Mouse (Mus musculus) liver, embryonic 14.5 days (tissue): ENCODE results near the gene Deaf1. TPM values are rescaled to one million over a fixed set of nuclear protein-coding genes. Genes with fewer than 3 reads are reported as not detected.
"Not testable (repeated sequence)": the region's sequence is repeated elsewhere in the genome, so short reads cannot be mapped to it uniquely, and the experiment has no call there.

ENCODE experiments used
- ATAC-seq: fragments of 200-750 bp; cut with Nextera tagmentation; 2 replicates; pipeline ENCODE4 v1.8.0; 2017; ENCODE audit warnings: moderate number of reproducible peaks, mild to moderate bottlenecking, moderate library complexity; ENCODE audit not compliant: insufficient read depth
- DNase-seq, 3 experiments: peaks; one replicate each; pipeline ENCODE4 v3.0.0-alpha.2; 2012 to 2013; ENCODE audit warnings: low read depth in 3 of 3, low spot score in 3 of 3
- H3K27ac ChIP-seq: fragments of 300-500 bp; sonication (generic); 2 replicates; pipeline ENCODE4 v1.5.1; 2014; ENCODE audit warnings: moderate library complexity, mild to moderate bottlenecking, control low read depth, inconsistent platforms
- H3K27me3 ChIP-seq: fragments of 300-500 bp; sonication (generic); 2 replicates; pipeline ENCODE4 v1.6.1; 2014; ENCODE audit warnings: mild to moderate bottlenecking, low read length, moderate library complexity; ENCODE audit not compliant: control insufficient read depth, insufficient read depth
- H3K36me3 ChIP-seq: fragments of 300-500 bp; sonication (generic); replicated peaks from 2 replicates; pipeline ENCODE4 v1.6.1; 2014; ENCODE audit warnings: low read depth; ENCODE audit not compliant: control insufficient read depth, insufficient read depth
- H3K4me1 ChIP-seq, 2 experiments: fragments of 200-500 bp in 1 of 2; fragments of 300-500 bp in 1 of 2; sonication (generic) in 1 of 2; replicated peaks; 2 replicates each; pipeline ENCODE4 v1.6.1; 2012 to 2014; ENCODE audit warnings: antibody characterized with exemption in 1 of 2, inconsistent platforms in 1 of 2, low read length in 1 of 2; ENCODE audit not compliant: control insufficient read depth in 2 of 2, insufficient read depth in 2 of 2
- H3K4me2 ChIP-seq: fragments of 300-500 bp; sonication (generic); 2 replicates; pipeline ENCODE4 v1.6.1; 2014; ENCODE audit warnings: low read depth, mild to moderate bottlenecking, control low read depth, moderate library complexity
- H3K4me3 ChIP-seq, 2 experiments: fragments of 200-500 bp in 1 of 2; fragments of 300-500 bp in 1 of 2; sonication (generic) in 1 of 2; 2 replicates each; pipeline ENCODE4 v1.5.1; 2012 to 2014; ENCODE audit warnings: low read depth in 2 of 2, low read length in 2 of 2, mild to moderate bottlenecking in 2 of 2, control low read depth in 1 of 2, inconsistent platforms in 1 of 2, moderate library complexity in 1 of 2; ENCODE audit not compliant: insufficient read depth in 1 of 2
- H3K9ac ChIP-seq: fragments of 300-500 bp; sonication (generic); replicated peaks from 2 replicates; pipeline ENCODE4 v1.6.1; 2014; ENCODE audit warnings: mild to moderate bottlenecking, control low read depth, moderate library complexity
- H3K9me3 ChIP-seq: fragments of 300-500 bp; sonication (generic); 2 replicates; pipeline ENCODE4 v1.6.1; 2016; ENCODE audit warnings: low read length, mixed read lengths; ENCODE audit not compliant: control insufficient read depth
- CTCF ChIP-seq: IDR thresholded peaks from 2 replicates; pipeline ENCODE4 v1.5.1; 2016; ENCODE audit warnings: antibody characterized with exemption, low read depth, control low read depth
- EP300 ChIP-seq: IDR thresholded peaks from 2 replicates; pipeline ENCODE4 v1.6.1; 2016; ENCODE audit warnings: antibody characterized with exemption, low read depth
- WGBS: fragments of 180-500 bp; shearing (Covaris S2); extraction: QIAGEN DNeasy Blood & Tissue Kit; methylation state at CpG from one replicate; pipeline ENCODE4 v1.1.7; 2014; ENCODE audit not compliant: insufficient replicate concordance; 5-methylcytosine and 5-hydroxymethylcytosine counted together
- polyA plus RNA-seq, 2 experiments: library from polyadenylated mRNA; depleted of rRNA in 1 of 2; stranded (reverse) in 1 of 2; unstranded in 1 of 2; fragments of >200 nt; fragmentation: Nextera tagmentation in 1 of 2; extraction: Ambion mirVana in 1 of 2; gene quantifications; 2 replicates each; pipeline versions ENCODE4 v1.2.1 to v1.2.3; 2012 to 2014

Deaf1 gene
- polyA plus RNA-seq, 2 experiments, result 7.8 to 11.1 TPM

DNA sequence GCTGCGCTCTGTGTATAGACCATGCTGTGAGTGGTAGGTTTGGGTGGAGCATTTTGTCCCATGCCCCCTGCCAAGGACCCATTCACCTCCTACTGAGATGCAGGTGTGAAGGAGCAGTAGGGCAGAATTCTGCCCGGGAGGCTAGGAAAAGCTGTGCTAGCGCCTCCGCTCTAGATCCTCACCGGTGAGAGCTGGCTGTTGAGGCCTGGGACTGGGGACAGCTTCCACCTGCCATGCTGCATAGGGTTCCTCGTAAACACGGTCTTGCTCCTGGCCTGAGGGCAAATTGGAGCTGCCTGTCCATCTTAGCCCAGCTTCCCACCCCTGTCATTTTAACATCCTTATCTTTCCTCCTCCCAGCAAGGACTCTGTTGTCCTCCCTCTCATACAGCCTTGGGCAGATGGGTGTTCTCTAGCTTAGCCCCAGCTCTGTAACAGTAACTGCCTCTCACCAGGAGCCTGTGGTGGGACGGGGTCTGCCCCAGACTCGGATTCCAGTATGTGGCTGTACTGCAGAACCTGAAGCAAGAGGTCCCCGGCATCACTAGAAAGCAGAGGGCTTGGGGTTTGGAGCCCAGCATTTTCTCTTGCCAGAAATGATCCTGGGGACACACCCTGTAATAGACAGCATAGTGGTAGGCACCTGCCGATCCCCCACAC lies 63.3 kb downstream of the Deaf1 start:
- Histone ChIP-seq H3K27ac (no peak overlapping the region), H3K4me2 (peak overlapping the region; percentile 74; the same call in 1 of the 2 replicates), H3K9ac (no peak overlapping the region), H3K9me3 (no peaks in the 10 kb centered on the region), H3K27me3 (no peaks in the 10 kb centered on the region), H3K4me1 (peaks cover 13 to 17% of the 10 kb centered on the region in 2 experiments), H3K36me3 (peaks cover 46% of the 10 kb centered on the region), H3K4me3 (no peak overlapping the region)
- no peak for TF ChIP-seq EP300
- ATAC-seq (no peak), DNase-seq (no peak)
- 71% methylated on average over 11 of the region's 11 CpGs for WGBS

DNA sequence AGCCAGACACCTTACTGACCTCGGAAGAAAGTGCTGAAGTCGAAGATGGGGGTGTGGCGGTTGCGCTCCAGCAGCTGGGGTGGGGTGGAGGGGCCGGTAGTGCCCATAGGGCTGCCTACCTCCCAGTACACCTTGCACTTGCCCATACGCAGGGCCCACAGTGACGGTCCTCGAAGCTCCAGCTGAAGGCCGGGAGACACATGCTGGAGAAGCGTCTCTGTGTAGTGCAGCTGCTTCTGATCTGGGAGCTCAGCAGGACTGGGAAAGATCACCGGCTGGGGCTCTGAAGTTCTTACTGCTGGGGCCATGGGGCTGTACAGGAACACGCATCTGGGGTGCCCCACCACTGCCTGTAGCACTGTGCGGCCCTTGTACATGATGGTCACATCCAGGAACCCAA lies 63.9 kb downstream of the Deaf1 start:
- no peak for ATAC-seq
- WGBS, result 85% methylated on average over 13 of the region's 13 CpGs
- no peak for DNase-seq
- Histone ChIP-seq H3K9ac (no peak overlapping the region), H3K4me1 (peaks cover 13 to 17% of the 10 kb centered on the region in 2 experiments), H3K27ac (no peak overlapping the region), H3K27me3 (no peaks in the 10 kb centered on the region), H3K9me3 (no peaks in the 10 kb centered on the region), H3K36me3 (peaks cover 51% of the 10 kb centered on the region), H3K4me3 (no peak overlapping the region), H3K4me2 (no peak overlapping the region)
- TF ChIP-seq EP300 (no peak), CTCF (no peak)

DNA sequence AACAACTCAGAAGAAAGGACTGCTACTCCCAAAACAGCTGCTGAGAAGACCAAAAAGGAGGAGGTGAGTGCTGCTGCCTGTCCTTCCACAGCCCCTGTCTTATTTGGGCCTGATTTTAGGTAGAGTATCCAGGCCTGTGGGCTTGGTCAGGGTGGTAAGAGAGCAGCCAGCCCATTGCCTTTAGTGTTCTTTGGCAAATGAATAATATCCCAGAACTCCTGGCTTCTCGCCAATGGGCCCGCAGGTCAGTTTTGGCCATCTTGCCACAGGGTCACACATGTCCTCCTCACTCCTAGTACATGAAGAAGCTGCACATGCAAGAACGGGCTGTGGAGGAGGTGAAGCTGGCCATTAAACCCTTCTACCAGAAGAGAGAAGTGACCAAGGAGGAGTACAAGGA lies 66.0 kb downstream of the Deaf1 start:
- TF ChIP-seq EP300, result no peak
- no peak for TF ChIP-seq CTCF
- Histone ChIP-seq H3K4me3 (no peak overlapping the region), H3K4me2 (no peak overlapping the region), H3K27ac (no peak overlapping the region), H3K9me3 (no peaks in the 10 kb centered on the region), H3K4me1 (peaks cover 10 to 14% of the 10 kb centered on the region in 2 experiments), H3K27me3 (no peaks in the 10 kb centered on the region), H3K9ac (no peak overlapping the region), H3K36me3 (peaks cover 68% of the 10 kb centered on the region)
- 91% methylated on average over 3 of the region's 3 CpGs for WGBS
- DNase-seq (no peak), ATAC-seq (no peak)

DNA sequence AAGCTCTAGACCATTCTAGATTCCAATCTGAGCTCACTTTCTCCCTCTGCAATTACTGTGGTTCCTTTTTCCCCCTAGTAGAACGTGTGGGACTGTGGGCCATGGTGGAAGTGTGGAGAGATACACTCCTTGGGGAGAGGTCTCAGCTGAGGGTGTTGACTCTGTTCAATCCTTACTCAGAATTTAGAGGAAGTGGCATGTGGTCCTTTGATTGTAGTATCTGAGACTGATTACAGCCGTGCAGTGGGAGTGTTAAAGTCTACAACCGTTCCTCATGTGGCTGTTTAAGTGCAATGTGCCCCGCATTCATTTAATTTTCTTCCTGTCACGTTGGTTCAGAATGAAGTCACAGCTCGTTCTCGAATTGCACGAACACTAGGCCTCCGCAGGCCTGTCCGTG lies 71.3 kb downstream of the Deaf1 start:
- H3K27me3 ChIP-seq, result no peaks in the 10 kb centered on the region
- no peak for TF ChIP-seq EP300
- TF ChIP-seq CTCF, result no peak
- H3K27ac ChIP-seq, result no peak overlapping the region
- no peak overlapping the region for H3K4me2 ChIP-seq
- peaks cover 88% of the 10 kb centered on the region for H3K36me3 ChIP-seq
- ATAC-seq, result no peak
- DNase-seq, result no peak
- no peaks in the 10 kb centered on the region for H3K4me1 ChIP-seq
- H3K9ac ChIP-seq, result no peak overlapping the region
- H3K9me3 ChIP-seq, result no peaks in the 10 kb centered on the region
- no peak overlapping the region for H3K4me3 ChIP-seq
- 78% methylated on average over 10 of the region's 10 CpGs for WGBS

DNA sequence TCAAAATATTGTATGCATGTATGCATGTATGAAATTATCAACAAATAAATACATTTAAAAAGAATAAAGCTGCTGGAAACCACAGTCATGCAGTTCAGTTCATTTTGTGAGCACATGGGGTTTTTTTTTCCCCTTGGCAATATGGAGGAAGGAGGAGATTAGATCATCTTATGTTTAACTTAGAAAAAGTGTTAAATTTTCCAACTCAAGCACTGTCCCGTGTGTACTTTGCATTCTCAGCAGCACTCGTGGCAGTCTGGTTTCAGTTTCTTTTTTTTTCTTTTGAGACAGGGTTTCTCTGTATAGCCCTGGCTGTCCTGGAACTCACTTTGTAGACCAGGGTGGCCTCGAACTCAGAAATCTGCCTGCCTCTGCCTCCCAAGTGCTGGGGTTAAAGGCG lies 77.0 kb downstream of the Deaf1 start:
- not testable (repeated sequence) for H3K27ac ChIP-seq, H3K4me2 ChIP-seq, H3K4me3 ChIP-seq, H3K4me1 ChIP-seq, ATAC-seq, DNase-seq, H3K9ac ChIP-seq, H3K9me3 ChIP-seq, H3K27me3 ChIP-seq
- peaks cover 76% of the 10 kb centered on the region for H3K36me3 ChIP-seq
- WGBS, result 86% methylated on average over 4 of the region's 4 CpGs

Other genes with a start within 250 kb of the Deaf1 start
- 0.33 and 0.51 TPM in 2 replicates for gene Pkp3, start 249.5 kb downstream of the Deaf1 start, polyA plus RNA-seq (2012; rRNA removed)
- gene Pkp3, start 249.5 kb downstream of the Deaf1 start, polyA plus RNA-seq (2014; fragmentation: Nextera tagmentation; extraction: Ambion mirVana), result 0.36 and 0.80 TPM in 2 replicates
- 9.8 and 10.8 TPM in 2 replicates for gene Sigirr, start 227.1 kb downstream of the Deaf1 start, polyA plus RNA-seq (2012; rRNA removed)
- gene Sigirr, start 227.1 kb downstream of the Deaf1 start, polyA plus RNA-seq (2014; fragmentation: Nextera tagmentation; extraction: Ambion mirVana), result 16.0 and 18.4 TPM in 2 replicates
- 0.30 and 0.53 TPM in 2 replicates for gene Ano9, start 209.9 kb downstream of the Deaf1 start, polyA plus RNA-seq (2012; rRNA removed)
- 0.24 and 0.27 TPM in 2 replicates for gene Ano9, start 209.9 kb downstream of the Deaf1 start, polyA plus RNA-seq (2014; fragmentation: Nextera tagmentation; extraction: Ambion mirVana)
- gene Ptdss2, start 205.3 kb downstream of the Deaf1 start, polyA plus RNA-seq (2012; rRNA removed), result 72.2 and 72.8 TPM in 2 replicates
- gene Ptdss2, start 205.3 kb downstream of the Deaf1 start, polyA plus RNA-seq (2014; fragmentation: Nextera tagmentation; extraction: Ambion mirVana), result 111 and 130 TPM in 2 replicates
- 26.5 and 29.1 TPM in 2 replicates for gene Rnh1, start 154.8 kb downstream of the Deaf1 start, polyA plus RNA-seq (2012; rRNA removed)
- 54.6 and 59.7 TPM in 2 replicates for gene Rnh1, start 154.8 kb downstream of the Deaf1 start, polyA plus RNA-seq (2014; fragmentation: Nextera tagmentation; extraction: Ambion mirVana)
- 50.8 and 66.8 TPM in 2 replicates for gene Hras, start 133.7 kb downstream of the Deaf1 start, polyA plus RNA-seq (2012; rRNA removed)
- gene Hras, start 133.7 kb downstream of the Deaf1 start, polyA plus RNA-seq (2014; fragmentation: Nextera tagmentation; extraction: Ambion mirVana), result 84.4 and 102 TPM in 2 replicates
- gene Lrrc56, start 133.5 kb downstream of the Deaf1 start, polyA plus RNA-seq (2012; rRNA removed), result 15.3 and 20.3 TPM in 2 replicates
- gene Lrrc56, start 133.5 kb downstream of the Deaf1 start, polyA plus RNA-seq (2014; fragmentation: Nextera tagmentation; extraction: Ambion mirVana), result 10.4 and 10.9 TPM in 2 replicates
- 2.0 and 2.3 TPM in 2 replicates for gene Lmntd2, start 113.6 kb downstream of the Deaf1 start, polyA plus RNA-seq (2012; rRNA removed)
- gene Lmntd2, start 113.6 kb downstream of the Deaf1 start, polyA plus RNA-seq (2014; fragmentation: Nextera tagmentation; extraction: Ambion mirVana), result 0.25 and 0.66 TPM in 2 replicates
- 21.6 and 28.3 TPM in 2 replicates for gene Rassf7, start 111.8 kb downstream of the Deaf1 start, polyA plus RNA-seq (2012; rRNA removed)
- 16.8 and 22.4 TPM in 2 replicates for gene Rassf7, start 111.8 kb downstream of the Deaf1 start, polyA plus RNA-seq (2014; fragmentation: Nextera tagmentation; extraction: Ambion mirVana)
- 10.4 and 14.1 TPM in 2 replicates for gene Phrf1, start 98.9 kb downstream of the Deaf1 start, polyA plus RNA-seq (2012; rRNA removed)
- 25.7 and 28.3 TPM in 2 replicates for gene Phrf1, start 98.9 kb downstream of the Deaf1 start, polyA plus RNA-seq (2014; fragmentation: Nextera tagmentation; extraction: Ambion mirVana)
- gene Irf7, start 61.2 kb downstream of the Deaf1 start, polyA plus RNA-seq (2012; rRNA removed), result 4.6 and 5.4 TPM in 2 replicates
- gene Irf7, start 61.2 kb downstream of the Deaf1 start, polyA plus RNA-seq (2014; fragmentation: Nextera tagmentation; extraction: Ambion mirVana), result 4.8 and 5.1 TPM in 2 replicates
- 0.07 and 0.11 TPM in 2 replicates for gene Cdhr5, start 50.9 kb downstream of the Deaf1 start, polyA plus RNA-seq (2012; rRNA removed)
- 0.24 and 0.27 TPM in 2 replicates for gene Cdhr5, start 50.9 kb downstream of the Deaf1 start, polyA plus RNA-seq (2014; fragmentation: Nextera tagmentation; extraction: Ambion mirVana)
- gene Sct, start 48.6 kb downstream of the Deaf1 start, polyA plus RNA-seq (2012; rRNA removed), result 0.16 TPM in 1 of 2 replicates, not detected in the other
- 0.22 and 0.30 TPM in 2 replicates for gene Sct, start 48.6 kb downstream of the Deaf1 start, polyA plus RNA-seq (2014; fragmentation: Nextera tagmentation; extraction: Ambion mirVana)
- gene Drd4, start 35.7 kb downstream of the Deaf1 start, polyA plus RNA-seq (2012; rRNA removed), result not detected in 2 replicates
- gene Drd4, start 35.7 kb downstream of the Deaf1 start, polyA plus RNA-seq (2014; fragmentation: Nextera tagmentation; extraction: Ambion mirVana), result not detected in 2 replicates
- gene Tmem80, start within 50 bp of the Deaf1 start, polyA plus RNA-seq (2012; rRNA removed), result 10.7 and 13.6 TPM in 2 replicates
- 11.3 and 13.0 TPM in 2 replicates for gene Tmem80, start within 50 bp of the Deaf1 start, polyA plus RNA-seq (2014; fragmentation: Nextera tagmentation; extraction: Ambion mirVana)
- 7.9 and 8.3 TPM in 2 replicates for gene Eps8l2, start 11.2 kb upstream of the Deaf1 start, polyA plus RNA-seq (2012; rRNA removed)
- gene Eps8l2, start 11.2 kb upstream of the Deaf1 start, polyA plus RNA-seq (2014; fragmentation: Nextera tagmentation; extraction: Ambion mirVana), result 6.6 and 7.7 TPM in 2 replicates
- gene Taldo1, start 64.5 kb upstream of the Deaf1 start, polyA plus RNA-seq (2012; rRNA removed), result 212 and 266 TPM in 2 replicates
- gene Taldo1, start 64.5 kb upstream of the Deaf1 start, polyA plus RNA-seq (2014; fragmentation: Nextera tagmentation; extraction: Ambion mirVana), result 427 and 428 TPM in 2 replicates
- 13.8 and 16.9 TPM in 2 replicates for gene Gatd1, start 86.4 kb upstream of the Deaf1 start, polyA plus RNA-seq (2012; rRNA removed)
- 8.7 and 10.3 TPM in 2 replicates for gene Gatd1, start 86.4 kb upstream of the Deaf1 start, polyA plus RNA-seq (2014; fragmentation: Nextera tagmentation; extraction: Ambion mirVana)
- gene Cend1, start 101.8 kb upstream of the Deaf1 start, polyA plus RNA-seq (2012; rRNA removed), result 0.09 TPM in 1 of 2 replicates, not detected in the other
- gene Cend1, start 101.8 kb upstream of the Deaf1 start, polyA plus RNA-seq (2014; fragmentation: Nextera tagmentation; extraction: Ambion mirVana), result not detected in 2 replicates
- gene Slc25a22, start 110.2 kb upstream of the Deaf1 start, polyA plus RNA-seq (2012; rRNA removed), result 19.6 and 23.8 TPM in 2 replicates
- gene Slc25a22, start 110.2 kb upstream of the Deaf1 start, polyA plus RNA-seq (2014; fragmentation: Nextera tagmentation; extraction: Ambion mirVana), result 11.0 and 13.5 TPM in 2 replicates
- 15.5 and 18.7 TPM in 2 replicates for gene Pidd1, start 116.3 kb upstream of the Deaf1 start, polyA plus RNA-seq (2012; rRNA removed)
- 6.1 and 9.4 TPM in 2 replicates for gene Pidd1, start 116.3 kb upstream of the Deaf1 start, polyA plus RNA-seq (2014; fragmentation: Nextera tagmentation; extraction: Ambion mirVana)
- 328 and 661 TPM in 2 replicates for gene Rplp2, start 119.7 kb upstream of the Deaf1 start, polyA plus RNA-seq (2012; rRNA removed)
- gene Rplp2, start 119.7 kb upstream of the Deaf1 start, polyA plus RNA-seq (2014; fragmentation: Nextera tagmentation; extraction: Ambion mirVana), result 942 and 950 TPM in 2 replicates
- gene Pnpla2, start 127.5 kb upstream of the Deaf1 start, polyA plus RNA-seq (2012; rRNA removed), result 6.7 TPM in 2 replicates
- 9.0 and 9.4 TPM in 2 replicates for gene Pnpla2, start 127.5 kb upstream of the Deaf1 start, polyA plus RNA-seq (2014; fragmentation: Nextera tagmentation; extraction: Ambion mirVana)
- 1.3 and 2.6 TPM in 2 replicates for gene Cracr2b, start 133.4 kb upstream of the Deaf1 start, polyA plus RNA-seq (2012; rRNA removed)
- gene Cracr2b, start 133.4 kb upstream of the Deaf1 start, polyA plus RNA-seq (2014; fragmentation: Nextera tagmentation; extraction: Ambion mirVana), result 0.89 and 1.9 TPM in 2 replicates
- 20.0 and 22.0 TPM in 2 replicates for gene Cd151, start 139.7 kb upstream of the Deaf1 start, polyA plus RNA-seq (2012; rRNA removed)
- gene Cd151, start 139.7 kb upstream of the Deaf1 start, polyA plus RNA-seq (2014; fragmentation: Nextera tagmentation; extraction: Ambion mirVana), result 12.8 and 13.8 TPM in 2 replicates
- gene Polr2l, start 147.4 kb upstream of the Deaf1 start, polyA plus RNA-seq (2012; rRNA removed), result 10.9 and 24.6 TPM in 2 replicates
- gene Polr2l, start 147.4 kb upstream of the Deaf1 start, polyA plus RNA-seq (2014; fragmentation: Nextera tagmentation; extraction: Ambion mirVana), result 52.4 and 54.7 TPM in 2 replicates
- 32.1 and 37.4 TPM in 2 replicates for gene Tspan4, start 147.6 kb upstream of the Deaf1 start, polyA plus RNA-seq (2012; rRNA removed)
- gene Tspan4, start 147.6 kb upstream of the Deaf1 start, polyA plus RNA-seq (2014; fragmentation: Nextera tagmentation; extraction: Ambion mirVana), result 42.1 and 43.0 TPM in 2 replicates
- gene Chid1, start 212.2 kb upstream of the Deaf1 start, polyA plus RNA-seq (2012; rRNA removed), result 6.3 and 12.1 TPM in 2 replicates
- 23.0 and 24.2 TPM in 2 replicates for gene Chid1, start 212.2 kb upstream of the Deaf1 start, polyA plus RNA-seq (2014; fragmentation: Nextera tagmentation; extraction: Ambion mirVana)
- 19.8 and 21.0 TPM in 2 replicates for gene Ap2a2, start 234.5 kb upstream of the Deaf1 start, polyA plus RNA-seq (2012; rRNA removed)
- gene Ap2a2, start 234.5 kb upstream of the Deaf1 start, polyA plus RNA-seq (2014; fragmentation: Nextera tagmentation; extraction: Ambion mirVana), result 43.2 and 51.2 TPM in 2 replicates